Mouse (Mus musculus) forebrain, embryonic 10.5 days (tissue): ENCODE measurements around the gene Oasl1. TPM values are rescaled to one million over a fixed set of nuclear protein-coding genes. Genes with fewer than 3 reads are reported as not detected.
"Not testable (repeated sequence)": the region's sequence is repeated elsewhere in the genome, so short reads cannot be mapped to it uniquely, and the experiment has no call there.

Source experiments
- DNase-seq: peaks from one replicate; pipeline ENCODE4 v3.0.0-alpha.2; 2017; ENCODE audit warnings: low spot score; ENCODE audit errors: extremely low spot score
- H3K27ac ChIP-seq: fragments of 300-500 bp; sonication (generic); 2 replicates; pipeline ENCODE4 v1.5.1; 2016; ENCODE audit warnings: mild to moderate bottlenecking
- H3K27me3 ChIP-seq: fragments of 300-500 bp; sonication (generic); 2 replicates; pipeline ENCODE4 v1.6.1; 2016; ENCODE audit warnings: mild to moderate bottlenecking; ENCODE audit not compliant: poor library complexity, severe bottlenecking
- H3K36me3 ChIP-seq: fragments of 300-500 bp; sonication (generic); replicated peaks from 2 replicates; pipeline ENCODE4 v1.6.1; 2016; ENCODE audit warnings: mild to moderate bottlenecking, moderate library complexity
- H3K4me1 ChIP-seq: fragments of 300-500 bp; sonication (generic); 2 replicates; pipeline ENCODE4 v1.6.1; 2016
- H3K4me3 ChIP-seq: fragments of 300-500 bp; sonication (generic); 2 replicates; pipeline ENCODE4 v1.5.1; 2016; ENCODE audit warnings: mild to moderate bottlenecking, moderate library complexity
- H3K9me3 ChIP-seq: fragments of 300-500 bp; sonication (generic); 2 replicates; pipeline ENCODE4 v1.6.1; 2016; ENCODE audit warnings: mild to moderate bottlenecking, moderate library complexity
- WGBS: fragments of 180-500 bp; shearing (Covaris S2); methylation state at CpG from one replicate; pipeline ENCODE4 v1.1.7; 2016; 5-methylcytosine and 5-hydroxymethylcytosine counted together
- polyA plus RNA-seq: library from polyadenylated mRNA; unstranded; fragments of >200 nt; fragmentation: Nextera tagmentation; extraction: Ambion mirVana; gene quantifications from 2 replicates; pipeline ENCODE4 v1.2.1, GENCODE M21; 2016

Oasl1 gene
- polyA plus RNA-seq, 1 experiment from 2014 or later, result not detected

DNA sequence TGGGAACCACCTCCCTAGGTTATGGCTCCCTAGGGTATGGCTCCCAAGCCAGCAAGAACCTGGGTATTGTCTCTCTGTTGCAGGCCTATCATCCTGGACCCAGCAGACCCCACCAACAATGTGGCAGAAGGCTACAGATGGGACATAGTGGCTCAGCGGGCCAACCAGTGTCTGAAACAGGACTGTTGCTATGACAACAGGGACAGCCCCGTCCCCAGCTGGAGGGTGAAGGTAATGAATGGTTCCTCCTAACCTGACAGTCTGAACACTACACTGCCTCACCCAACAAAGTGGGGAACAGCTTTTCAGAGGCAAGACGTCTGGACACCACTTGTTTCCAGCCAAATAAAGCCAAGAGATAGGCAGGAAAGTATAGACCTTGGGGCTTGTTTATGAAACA, 12.8 kb downstream of the Oasl1 start:
- DNase-seq, result no peak
- H3K4me3 ChIP-seq, result no peak overlapping the region
- 30% methylated on average over 3 of the region's 3 CpGs for WGBS

DNA sequence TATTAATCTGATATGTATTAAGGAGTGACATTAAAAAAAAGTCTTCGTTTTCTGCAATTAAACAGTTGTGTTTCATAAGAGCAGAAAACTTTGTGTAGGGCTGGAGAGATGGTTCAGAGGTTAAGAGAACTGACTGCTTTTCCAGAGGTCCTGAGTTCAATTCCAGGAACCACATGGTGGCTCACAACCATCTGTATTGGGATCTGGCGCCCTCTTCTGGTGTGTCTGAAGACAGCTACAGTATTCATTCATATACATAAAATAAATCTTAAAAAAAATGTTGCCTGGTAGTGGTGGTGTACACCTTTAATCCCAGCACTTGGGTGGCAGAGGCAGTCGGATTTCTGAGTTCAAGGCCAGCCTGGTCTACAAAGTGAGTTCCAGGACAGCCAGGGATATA, 18.1 kb downstream of the Oasl1 start:
- DNase-seq, H3K9me3 ChIP-seq, H3K27ac ChIP-seq: not testable (repeated sequence)

More for the DNA sequence above, 12.8 kb downstream of the Oasl1 start:
- 0 out of 2 replicates have a peak overlapping the region, but pooled peaks have one; percentile 8 for H3K27ac ChIP-seq
- no peaks in the 10 kb centered on the region for H3K36me3 ChIP-seq
- H3K9me3 ChIP-seq, result peaks cover 8% of the 10 kb centered on the region; the same call in 1 of the 2 replicates
- no peaks in the 10 kb centered on the region for H3K27me3 ChIP-seq
- peaks cover 22% of the 10 kb centered on the region for H3K4me1 ChIP-seq

DNA sequence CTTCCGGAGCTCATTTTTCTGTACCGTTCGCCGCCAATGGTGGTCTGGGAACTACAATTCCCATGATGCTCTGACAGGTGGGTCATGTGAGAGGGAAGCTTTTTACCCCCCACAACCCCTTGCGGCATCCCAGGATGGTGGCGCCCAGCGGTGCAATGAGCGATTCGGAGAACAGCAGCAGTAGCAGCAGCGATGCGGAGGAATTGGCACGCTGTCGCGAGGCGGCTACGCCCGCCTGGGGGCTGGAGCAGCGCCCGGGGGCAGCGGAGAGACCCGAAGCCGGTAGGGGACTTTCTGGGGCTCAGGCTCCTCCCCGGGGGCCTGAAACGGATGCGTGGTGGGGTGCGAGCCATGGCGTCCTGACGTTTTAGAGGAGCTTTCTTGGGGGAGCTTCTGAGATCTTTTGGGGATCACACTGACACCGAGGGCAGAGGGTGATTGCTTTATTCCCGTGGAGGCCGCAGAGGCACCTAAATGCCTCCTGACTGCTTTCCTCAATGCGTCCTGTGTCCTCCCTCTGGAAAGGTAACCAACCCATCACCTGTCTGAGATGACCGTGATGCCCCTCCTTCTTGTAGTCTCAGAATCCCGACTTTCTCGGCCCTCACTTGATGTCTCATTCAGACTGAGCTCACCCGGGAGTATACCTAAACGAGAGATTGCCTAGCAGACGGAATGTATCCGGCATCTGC, 19.2 kb downstream of the Oasl1 start, which contains the start of gene 2210016L21Rik:
TSS of gene 2210016L21Rik (plus strand) at position 85 of the 692 bp plus-strand sequence.
- Histone ChIP-seq H3K27me3 (no peaks in the 10 kb centered on the region), H3K9me3 (peaks cover 8% of the 10 kb centered on the region; the same call in 1 of the 2 replicates), H3K36me3 (peaks cover 25% of the 10 kb centered on the region), H3K27ac (peak within 1 kb of the TSS; percentile 93), H3K4me1 (peaks cover 19% of the 10 kb centered on the region), H3K4me3 (peak within 1 kb of the TSS; percentile 94)
- peak; percentile 90 for DNase-seq
- WGBS, result 2% methylated on average over 39 of the region's 39 CpGs

More for the DNA sequence above, 18.1 kb downstream of the Oasl1 start:
- H3K4me1 ChIP-seq, result peaks cover 22% of the 10 kb centered on the region
- H3K36me3 ChIP-seq, result peaks cover 15% of the 10 kb centered on the region
- WGBS, result 59% methylated on average over 3 of the region's 3 CpGs
- not testable (repeated sequence) for H3K4me3 ChIP-seq, H3K27me3 ChIP-seq

DNA sequence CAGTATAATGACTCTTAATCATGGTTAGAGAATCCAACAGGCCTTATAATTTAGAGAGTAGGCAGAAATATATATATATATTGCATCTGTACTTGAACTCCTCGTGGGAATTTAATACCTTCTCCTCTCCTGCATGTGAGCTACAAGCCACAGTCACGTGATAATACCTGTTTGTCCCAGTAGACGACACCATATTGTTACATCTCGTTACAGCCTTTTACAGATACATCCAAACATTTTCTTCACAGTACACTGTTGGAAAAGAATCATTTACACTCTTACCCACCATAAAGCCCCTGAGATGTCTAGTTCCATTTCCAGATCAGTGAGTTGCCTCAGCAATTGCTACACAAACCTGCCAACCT, 19.7 kb downstream of the Oasl1 start:
- 50% methylated on average over 4 of the region's 4 CpGs for WGBS
- DNase-seq, result no peak
- H3K4me1 ChIP-seq, result peaks cover 15% of the 10 kb centered on the region
- peaks cover 8% of the 10 kb centered on the region; the same call in 1 of the 2 replicates for H3K9me3 ChIP-seq
- H3K27me3 ChIP-seq, result no peaks in the 10 kb centered on the region
- peak overlapping the region; percentile 94 for H3K4me3 ChIP-seq
- peaks cover 31% of the 10 kb centered on the region for H3K36me3 ChIP-seq
- peak overlapping the region; percentile 93 for H3K27ac ChIP-seq

DNA sequence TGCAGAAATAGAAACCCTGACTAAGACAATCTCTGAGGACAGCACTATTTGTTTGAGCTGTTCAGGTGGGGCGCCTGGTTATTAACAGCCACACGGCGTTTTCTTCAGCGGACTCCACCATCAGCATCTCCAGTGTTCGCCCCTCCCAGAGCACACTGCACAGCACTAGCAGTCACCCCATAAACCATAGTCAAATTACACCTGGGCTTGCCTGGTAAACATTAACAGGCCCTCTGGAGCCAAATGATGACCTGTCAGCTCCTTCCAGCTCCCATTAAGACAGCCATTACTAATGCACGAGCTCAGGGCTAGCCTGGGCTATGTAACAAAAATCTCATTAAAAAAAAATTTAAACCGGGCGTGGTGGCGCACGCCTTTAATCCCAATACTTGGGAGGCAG, 22.0 kb downstream of the Oasl1 start:
- H3K27me3 ChIP-seq, result no peaks in the 10 kb centered on the region
- WGBS, result 95% methylated on average over 10 of the region's 10 CpGs
- H3K36me3 ChIP-seq, result peaks cover 54% of the 10 kb centered on the region
- H3K4me3 ChIP-seq, result no peak overlapping the region
- no peaks in the 10 kb centered on the region for H3K9me3 ChIP-seq
- H3K27ac ChIP-seq, result no peak overlapping the region
- H3K4me1 ChIP-seq, result peaks cover 15% of the 10 kb centered on the region
- no peak for DNase-seq

DNA sequence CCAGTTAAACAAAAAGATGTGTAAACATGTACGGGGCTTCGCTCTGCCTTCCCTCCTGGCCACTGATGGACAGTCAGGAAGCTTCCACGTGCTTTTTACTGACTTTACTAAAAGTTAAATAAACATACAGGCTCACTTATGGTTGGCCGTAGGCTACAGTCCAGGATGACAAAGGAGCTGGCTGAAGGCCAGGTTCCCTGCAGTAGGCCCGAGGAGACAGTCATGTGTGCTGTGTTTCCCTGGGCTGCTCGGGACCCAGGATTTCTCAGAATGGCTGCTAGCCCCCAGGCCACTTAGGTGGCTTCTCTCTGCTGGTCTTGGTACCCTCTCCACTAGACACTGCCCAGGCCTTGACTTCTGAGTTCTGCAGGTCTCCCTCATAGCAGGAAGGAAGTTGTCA, 25.9 kb downstream of the Oasl1 start:
- Histone ChIP-seq H3K4me1 (peaks cover 7% of the 10 kb centered on the region), H3K27ac (no peak overlapping the region), H3K36me3 (peaks cover 59% of the 10 kb centered on the region), H3K27me3 (no peaks in the 10 kb centered on the region), H3K4me3 (no peak overlapping the region), H3K9me3 (no peaks in the 10 kb centered on the region)
- 88% methylated on average over 6 of the region's 6 CpGs for WGBS
- no peak for DNase-seq

DNA sequence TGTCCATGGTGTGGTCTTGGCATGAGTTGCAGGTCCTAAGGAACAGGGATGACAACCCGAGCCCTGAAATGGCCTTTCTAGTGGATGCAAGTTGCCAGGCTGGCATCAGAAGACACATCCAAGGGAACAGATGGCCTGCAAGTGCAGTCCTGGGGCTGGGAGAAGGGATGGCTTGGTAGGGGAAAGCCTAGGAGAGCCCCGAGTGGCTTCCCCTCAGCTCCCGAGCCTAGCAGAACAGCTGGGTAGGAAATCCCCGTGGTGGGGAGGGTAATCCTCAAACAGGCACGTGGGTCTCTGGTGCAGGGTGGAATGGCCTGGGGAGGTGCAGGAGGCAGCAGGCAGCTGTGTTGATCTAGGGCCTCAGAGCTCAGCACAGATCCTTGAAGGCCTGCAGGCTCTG, 26.3 kb downstream of the Oasl1 start:
- Histone ChIP-seq H3K36me3 (peaks cover 57% of the 10 kb centered on the region), H3K4me1 (peaks cover 7% of the 10 kb centered on the region), H3K27ac (no peak overlapping the region), H3K9me3 (no peaks in the 10 kb centered on the region), H3K4me3 (no peak overlapping the region), H3K27me3 (no peaks in the 10 kb centered on the region)
- DNase-seq, result no peak
- WGBS, result 84% methylated on average over 5 of the region's 5 CpGs

DNA sequence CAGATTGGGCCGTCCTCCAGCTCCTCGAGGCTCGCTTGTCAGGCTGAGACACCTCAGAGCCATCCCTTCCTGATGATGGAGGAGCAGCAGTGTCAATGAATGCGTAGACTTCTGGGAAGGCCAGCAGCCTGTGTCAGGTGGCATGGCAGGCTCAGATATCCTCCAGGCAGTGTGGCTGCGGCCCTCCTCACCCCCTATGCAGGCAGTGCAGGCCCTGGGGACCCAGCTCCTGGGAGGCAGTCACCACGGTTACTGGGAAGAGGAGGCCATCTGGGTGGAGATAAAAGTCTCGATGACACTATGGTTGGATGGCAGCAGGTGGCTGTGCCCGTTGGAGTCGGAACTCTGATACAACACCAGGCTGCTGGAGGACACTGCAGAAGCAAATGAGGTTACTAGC, 26.8 kb downstream of the Oasl1 start:
- Histone ChIP-seq H3K27me3 (no peaks in the 10 kb centered on the region), H3K27ac (no peak overlapping the region), H3K36me3 (peaks cover 57% of the 10 kb centered on the region), H3K4me3 (no peak overlapping the region), H3K9me3 (no peaks in the 10 kb centered on the region), H3K4me1 (peaks cover 7% of the 10 kb centered on the region)
- 92% methylated on average over 9 of the region's 9 CpGs for WGBS
- no peak for DNase-seq

DNA sequence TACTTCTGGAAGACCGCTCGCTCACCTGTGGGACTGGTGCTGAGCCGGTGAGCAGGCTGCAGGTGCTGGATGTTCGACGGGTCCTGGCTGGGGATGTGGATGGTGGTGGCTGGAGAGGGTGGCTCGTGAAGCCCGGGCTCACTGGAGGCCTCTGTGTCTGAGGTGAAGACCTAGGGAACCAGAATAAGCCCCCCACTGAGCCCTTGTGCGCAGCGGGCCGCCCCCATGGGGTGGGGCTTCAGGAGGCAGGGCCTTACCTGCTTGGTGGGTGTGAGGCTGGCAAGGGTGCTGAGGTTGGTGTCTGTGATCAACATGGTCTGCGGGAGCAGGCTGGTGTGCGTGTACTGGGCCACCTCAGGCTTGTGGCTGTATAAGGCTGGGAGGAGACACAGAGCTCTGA, 27.6 kb downstream of the Oasl1 start:
- 66% methylated on average over 12 of the region's 12 CpGs for WGBS
- Histone ChIP-seq H3K36me3 (peaks cover 50% of the 10 kb centered on the region), H3K27ac (0 out of 2 replicates have a peak overlapping the region, but pooled peaks have one; percentile 25)

DNA sequence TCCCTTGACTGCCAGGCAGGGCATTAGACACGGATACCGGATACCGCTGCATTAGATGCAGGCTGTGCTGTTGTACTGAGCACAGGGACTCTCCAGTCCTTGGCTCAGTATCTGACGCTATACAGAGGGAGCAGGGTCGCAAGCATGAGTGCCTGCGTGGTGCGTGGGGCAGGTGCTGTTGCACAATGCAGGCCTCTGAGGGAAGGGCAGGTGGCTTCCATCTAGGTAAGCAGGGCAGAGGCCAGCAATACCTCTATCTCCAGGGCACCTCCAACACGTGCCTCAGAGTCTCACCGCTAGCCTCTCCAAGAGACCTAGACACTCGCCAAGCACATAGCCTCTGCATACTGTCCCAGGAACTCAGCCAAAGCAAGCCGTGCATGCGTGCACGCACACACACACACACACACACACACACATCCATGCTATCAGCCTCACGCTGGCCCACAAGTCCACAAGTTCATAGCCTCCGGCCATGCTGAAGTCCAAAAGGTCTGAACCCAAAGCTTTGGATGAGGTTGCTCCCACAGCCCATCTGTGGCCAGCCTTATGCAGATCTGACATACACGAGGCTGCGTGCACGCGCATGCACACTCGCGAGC, 28.3 kb downstream of the Oasl1 start:
- Histone ChIP-seq H3K27ac (0 out of 2 replicates have a peak overlapping the region, but pooled peaks have one; percentile 25), H3K9me3 (no peaks in the 10 kb centered on the region), H3K36me3 (peaks cover 43% of the 10 kb centered on the region), H3K4me1 (peaks cover 7% of the 10 kb centered on the region), H3K27me3 (no peaks in the 10 kb centered on the region), H3K4me3 (no peak overlapping the region)
- DNase-seq, result no peak
- 89% methylated on average over 21 of the region's 21 CpGs for WGBS

More for the DNA sequence above, 27.6 kb downstream of the Oasl1 start:
- Histone ChIP-seq H3K4me3 (no peak overlapping the region), H3K9me3 (no peaks in the 10 kb centered on the region), H3K4me1 (peaks cover 7% of the 10 kb centered on the region), H3K27me3 (no peaks in the 10 kb centered on the region)
- DNase-seq, result no peak

DNA sequence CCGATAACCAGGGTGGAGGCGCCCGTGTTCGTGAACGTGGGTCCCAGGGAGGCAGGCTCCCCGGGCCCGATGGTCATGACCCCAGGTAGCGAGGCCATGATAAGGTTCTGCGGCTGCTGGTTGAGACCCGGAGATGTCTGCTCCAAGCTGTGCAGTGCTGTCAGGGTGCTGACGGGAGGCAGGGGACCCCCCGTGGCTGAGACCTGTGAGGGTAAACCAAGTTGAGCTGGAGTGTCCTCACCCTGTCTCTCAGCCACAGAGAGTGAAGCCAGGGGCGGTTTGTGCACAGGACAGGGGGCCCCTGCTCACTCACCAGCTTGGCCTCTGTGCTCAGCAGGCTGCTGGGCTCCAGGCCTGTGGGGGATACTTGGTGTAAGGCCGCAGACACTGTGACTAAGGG, 30.3 kb downstream of the Oasl1 start:
- peaks cover 24% of the 10 kb centered on the region for H3K36me3 ChIP-seq
- H3K4me3 ChIP-seq, result no peak overlapping the region
- H3K9me3 ChIP-seq, result no peaks in the 10 kb centered on the region
- DNase-seq, result no peak
- no peak overlapping the region for H3K27ac ChIP-seq
- no peaks in the 10 kb centered on the region for H3K27me3 ChIP-seq
- 91% methylated on average over 14 of the region's 14 CpGs for whole genome bisulfite sequencing
- H3K4me1 ChIP-seq, result peaks cover 7% of the 10 kb centered on the region

DNA sequence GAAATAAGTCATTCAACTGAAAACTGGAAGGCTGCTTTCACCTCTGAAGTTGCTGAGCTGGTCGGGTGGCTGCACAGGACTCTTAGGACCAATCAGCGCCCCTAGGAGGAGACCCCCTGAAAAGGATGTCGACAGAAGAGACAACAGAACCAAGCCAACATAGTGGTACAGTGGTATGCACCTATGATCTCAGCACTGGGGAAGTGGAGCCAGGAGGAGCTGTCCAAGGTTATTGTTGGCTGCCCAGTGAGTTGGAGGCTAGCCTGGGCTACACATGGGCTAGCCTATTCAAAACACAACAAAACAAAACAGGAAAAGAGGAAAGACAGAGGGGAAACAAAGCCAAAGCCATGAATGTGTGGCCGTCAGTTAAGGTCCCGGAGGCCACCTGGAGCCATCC, 35.0 kb downstream of the Oasl1 start:
- 89% methylated on average over 5 of the region's 5 CpGs for whole genome bisulfite sequencing
- no peaks in the 10 kb centered on the region for H3K27me3 ChIP-seq
- H3K4me1 ChIP-seq, result no peaks in the 10 kb centered on the region; the same call in 1 of the 2 replicates
- H3K4me3 ChIP-seq, result no peak overlapping the region
- DNase-seq, result no peak
- no peaks in the 10 kb centered on the region for H3K36me3 ChIP-seq
- no peaks in the 10 kb centered on the region for H3K9me3 ChIP-seq
- H3K27ac ChIP-seq, result no peak overlapping the region
